Mouse (Mus musculus): Measurements from ENCODE around the gene Bnc2.

The Bnc2 gene

DNA sequence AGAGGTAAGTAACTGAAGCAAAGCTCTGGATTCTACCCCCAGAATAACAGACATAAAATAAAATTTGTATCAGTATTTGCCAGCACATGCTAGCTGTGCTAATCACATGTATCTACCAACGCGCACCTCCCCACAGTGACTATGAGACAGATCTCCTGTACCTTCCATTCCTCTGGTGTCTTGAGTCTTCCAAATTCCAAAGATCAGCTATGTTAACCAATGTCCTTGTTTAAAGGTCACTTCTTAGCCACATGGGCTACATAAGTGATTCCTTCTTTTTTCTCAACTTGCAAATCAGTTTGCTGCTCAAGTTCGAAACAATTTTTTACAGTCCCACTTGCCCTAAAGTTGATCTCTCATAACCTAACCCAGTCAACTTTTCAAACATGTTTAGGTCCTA is 167.5 kb downstream of the Bnc2 start:
- DNase-seq (ENCODE audit: low spot score in 2 of 2), result no peak

DNA sequence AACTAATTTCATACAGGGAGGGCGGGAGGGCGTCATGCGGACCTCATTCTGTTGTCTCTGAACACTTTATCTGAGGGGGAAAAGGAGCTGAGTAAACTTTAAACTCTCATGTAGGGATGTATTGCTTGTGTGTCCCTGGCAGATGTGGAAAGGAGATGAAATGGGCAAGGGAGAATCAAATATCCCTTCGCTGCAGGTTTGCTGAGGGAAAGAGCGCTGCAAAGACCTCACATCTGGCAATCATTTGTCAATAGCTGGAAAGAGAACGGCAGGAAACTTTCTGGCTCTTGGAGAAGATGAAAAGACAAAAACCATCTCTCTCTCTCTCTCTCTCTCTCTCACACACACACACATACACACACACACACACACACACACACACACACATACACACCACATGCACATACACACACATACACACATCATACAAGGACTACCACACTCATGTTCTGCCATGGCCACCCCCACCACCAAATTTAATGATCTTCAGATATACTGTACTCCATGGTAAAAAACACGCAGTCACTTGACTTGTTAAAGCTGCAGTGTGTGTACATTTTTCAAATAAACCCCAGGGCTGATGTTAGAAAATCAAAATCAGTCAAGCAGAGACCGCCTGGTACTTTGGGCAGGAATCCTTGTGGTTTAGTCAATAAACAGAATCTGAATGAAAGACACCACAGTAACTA is 172.3 kb downstream of the Bnc2 start:
- DNase-seq (ENCODE audit: low spot score in 2 of 2), result no peak

DNA sequence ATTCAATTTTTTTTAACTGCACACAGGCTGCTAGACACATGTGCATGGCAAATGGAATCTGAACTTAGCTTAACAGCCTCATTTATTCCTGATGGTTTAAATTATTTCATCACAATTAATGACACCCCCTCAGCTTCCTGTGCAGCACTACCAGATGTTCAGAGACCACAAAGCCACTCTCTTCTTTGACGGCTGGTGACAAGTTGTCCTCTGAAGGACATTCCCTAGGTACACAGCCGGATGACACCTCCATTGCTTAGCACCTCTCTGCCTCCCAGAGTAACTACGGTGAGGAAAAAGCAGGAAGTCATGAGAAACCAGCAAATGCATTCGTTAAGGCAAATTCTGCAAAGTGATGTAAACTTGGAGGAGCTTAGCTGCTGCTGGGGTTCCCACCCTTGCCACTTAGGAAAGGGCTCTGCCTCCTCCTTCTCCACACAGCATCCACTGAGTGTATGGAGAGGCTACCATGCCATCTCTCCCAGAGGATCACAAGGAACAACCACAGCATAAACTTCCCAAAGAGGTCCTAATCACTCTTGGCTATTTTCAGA is 174.2 kb downstream of the Bnc2 start:
- DNase-seq (ENCODE audit: low spot score in 2 of 2), result no peak

DNA sequence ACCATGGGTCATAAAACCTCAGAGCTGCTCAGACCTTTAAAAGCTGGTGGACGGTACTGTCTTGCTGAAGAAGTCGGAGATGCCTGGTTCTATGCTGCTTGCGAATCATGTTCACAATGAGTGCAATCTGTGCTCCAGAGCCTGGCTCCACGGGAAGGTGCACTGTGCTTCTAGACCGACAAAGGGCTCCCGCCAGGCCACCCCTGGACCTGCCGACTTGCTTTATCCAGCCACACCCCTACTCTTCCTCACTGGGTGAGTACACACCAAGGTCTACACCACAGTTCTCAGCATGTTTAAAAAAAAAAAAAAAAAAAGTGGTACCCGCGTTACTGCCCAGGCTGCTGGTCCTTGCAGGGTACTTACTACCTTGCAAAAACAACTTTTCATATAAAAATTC is 174.8 kb downstream of the Bnc2 start:
- DNase-seq (ENCODE audit: low spot score in 2 of 2), result no peak

DNA sequence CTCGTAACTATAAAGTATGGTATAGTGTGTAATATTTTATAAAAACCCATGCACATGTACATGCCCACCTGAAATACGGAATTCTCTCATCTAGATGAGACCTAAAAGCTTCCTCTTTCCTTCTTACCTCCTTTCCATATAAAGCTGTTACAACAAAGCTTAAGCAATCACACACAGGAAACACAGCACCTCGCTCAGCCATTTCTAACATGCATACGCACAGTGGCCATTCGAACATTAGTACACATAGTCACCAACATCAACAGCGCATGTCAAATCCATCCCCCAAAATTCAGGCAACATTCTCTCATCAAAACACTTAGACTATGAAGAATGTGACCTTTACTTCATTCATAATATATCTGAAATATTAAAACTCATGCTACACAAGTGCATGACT is 176.6 kb downstream of the Bnc2 start:
- no peak for DNase-seq (ENCODE audit: low spot score in 2 of 2)

DNA sequence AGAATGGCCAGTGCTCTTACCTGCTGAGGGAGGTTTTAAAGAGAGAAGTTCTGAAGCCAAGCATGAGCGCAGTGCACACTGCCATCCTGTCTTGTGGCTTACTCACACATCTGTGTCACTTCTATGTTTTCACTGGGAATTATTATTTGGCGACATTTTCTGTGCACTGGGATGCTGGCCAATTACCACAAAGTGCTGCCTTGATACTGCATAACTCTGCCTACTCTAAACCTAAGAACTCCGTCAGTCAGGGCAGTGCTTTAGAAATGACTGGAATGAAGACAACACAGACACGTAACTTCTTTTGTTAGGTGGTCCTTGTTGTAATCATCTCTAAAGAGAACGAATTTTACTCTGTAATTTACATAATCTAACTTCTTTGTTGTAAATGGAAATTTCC is 186.8 kb downstream of the Bnc2 start:
- DNase-seq (ENCODE audit: low spot score in 2 of 2), result no peak

DNA sequence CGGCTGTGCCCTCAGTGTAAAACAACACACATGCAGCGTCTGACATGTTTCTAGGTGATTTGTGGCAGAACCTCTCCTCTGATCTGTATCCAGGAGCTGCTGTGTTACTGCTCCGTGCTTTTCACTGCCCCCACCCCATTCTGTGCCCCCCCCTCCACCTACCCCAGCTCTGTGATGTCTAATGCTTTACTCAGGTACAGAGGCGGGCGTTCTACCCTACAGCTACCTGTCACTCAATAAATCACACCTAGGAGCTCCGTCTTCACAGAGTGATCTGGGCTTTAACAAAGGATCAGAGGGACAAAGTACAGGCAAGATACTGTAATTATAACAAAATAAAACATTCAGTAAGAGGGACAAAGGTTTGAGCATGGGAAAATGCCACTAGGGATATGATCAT is 192.4 kb downstream of the Bnc2 start:
- DNase-seq (ENCODE audit: low spot score in 2 of 2), result no peak

DNA sequence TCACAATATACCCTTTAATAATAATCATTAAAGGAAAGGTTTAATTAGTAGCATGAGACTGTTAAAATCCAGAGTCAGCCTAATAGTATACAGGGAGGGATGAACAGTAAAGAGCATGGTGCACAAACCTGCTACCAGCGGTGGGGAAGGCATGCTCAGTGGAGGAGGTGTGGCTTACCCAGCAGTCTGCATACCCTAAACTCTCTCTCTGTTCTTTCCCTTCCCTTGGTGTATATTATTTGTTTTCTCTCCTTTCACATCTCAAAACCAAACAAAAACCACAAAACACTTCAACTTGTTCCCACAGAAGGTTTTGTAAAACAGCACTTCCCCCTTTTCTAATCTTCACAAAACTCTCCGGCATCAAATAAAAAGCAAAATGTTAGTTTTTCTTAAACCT is 202.4 kb downstream of the Bnc2 start:
- DNase-seq (ENCODE audit: low spot score in 2 of 2), result no peak

DNA sequence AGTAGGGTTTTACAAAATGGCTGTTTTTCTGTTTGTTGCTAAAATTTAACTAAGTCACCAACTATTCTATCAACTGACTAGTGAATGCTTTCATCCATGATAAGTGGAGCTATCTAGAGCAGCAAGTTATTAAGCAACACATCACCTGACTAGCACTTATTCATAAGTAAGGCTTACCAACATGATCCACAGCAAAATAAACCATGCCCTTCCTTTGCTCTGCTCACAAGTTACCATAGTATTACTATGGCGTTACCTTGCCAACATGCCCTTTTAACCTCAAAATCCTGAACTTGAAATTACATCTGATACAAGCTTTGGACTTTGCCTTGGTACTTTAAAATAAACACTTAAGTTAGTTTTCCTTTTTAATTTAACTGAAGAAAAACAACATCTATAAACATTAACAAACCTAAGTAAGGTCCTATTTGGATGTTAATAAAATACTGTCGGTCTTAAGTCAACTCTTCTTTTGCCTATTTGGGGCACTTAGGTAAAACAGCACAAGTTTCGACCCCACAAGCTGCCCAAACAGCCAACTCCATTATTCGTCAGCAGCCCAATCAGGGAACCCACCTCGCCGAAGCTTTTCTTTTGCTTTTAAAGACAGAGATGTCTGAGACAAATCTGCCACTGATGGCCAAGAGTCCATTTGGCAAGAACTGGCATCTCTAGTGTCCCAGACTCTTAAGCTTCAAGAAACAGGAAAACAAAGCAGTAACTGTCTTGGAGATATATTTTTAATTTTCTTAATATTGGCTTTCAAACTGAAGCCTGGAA is 204.8 kb downstream of the Bnc2 start:
- DNase-seq (ENCODE audit: low spot score in 2 of 2), result no peak

DNA sequence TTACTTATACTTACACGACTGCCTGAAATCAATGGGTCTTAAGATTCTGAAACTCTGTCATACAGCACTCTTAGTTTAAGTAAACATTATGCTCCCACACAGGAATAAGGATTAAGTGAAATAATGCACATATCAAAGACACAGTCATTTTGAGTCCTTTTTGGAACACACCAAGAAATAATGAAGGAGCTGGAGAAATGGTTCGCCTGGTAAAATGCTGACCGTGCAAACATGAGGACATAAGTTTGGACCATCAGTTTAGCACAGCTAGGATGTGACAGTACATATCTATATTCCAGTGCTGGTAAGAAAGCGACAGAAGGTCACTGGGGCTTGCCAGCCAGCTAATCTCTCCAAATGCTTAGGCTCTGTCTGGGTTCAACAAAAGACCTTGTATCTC is 205.7 kb downstream of the Bnc2 start:
- no peak for DNase-seq (ENCODE audit: low spot score in 2 of 2)

DNA sequence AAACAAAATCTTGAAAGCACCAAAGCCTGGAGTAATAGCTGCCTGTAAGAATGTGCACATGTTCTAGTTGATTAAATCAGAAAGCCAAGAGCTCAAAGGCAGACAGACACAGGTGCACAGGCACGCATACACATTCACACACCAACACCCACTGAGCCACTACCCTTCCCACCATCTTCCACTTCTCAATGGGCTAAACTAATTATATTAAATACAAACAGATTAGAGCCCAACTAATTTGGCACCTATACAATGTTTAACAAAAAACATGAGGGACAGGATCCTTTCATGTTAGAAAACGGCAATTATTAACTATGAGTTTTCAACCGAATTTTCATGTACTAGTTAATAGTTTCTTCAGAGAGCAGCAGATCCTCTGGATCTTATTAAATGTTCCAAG is 207.4 kb downstream of the Bnc2 start:
- DNase-seq (ENCODE audit: low spot score in 2 of 2), result no peak

DNA sequence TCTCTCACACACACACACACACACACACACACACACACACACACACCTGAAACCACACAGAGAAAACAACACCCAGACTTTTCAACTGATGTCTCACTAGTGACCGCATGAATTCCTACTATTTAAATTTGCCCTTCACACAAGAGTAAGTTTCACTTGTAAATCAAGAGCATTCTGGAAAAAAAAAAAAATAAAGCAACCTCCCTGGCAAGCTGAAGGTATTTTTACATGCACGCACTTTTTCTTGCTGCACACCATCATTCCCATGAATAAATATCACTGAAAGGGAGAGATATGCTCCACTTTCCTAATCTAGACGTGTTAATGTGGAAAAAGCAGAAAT is 216.9 kb downstream of the Bnc2 start:
- DNase-seq (ENCODE audit: low spot score in 2 of 2), result no peak

DNA sequence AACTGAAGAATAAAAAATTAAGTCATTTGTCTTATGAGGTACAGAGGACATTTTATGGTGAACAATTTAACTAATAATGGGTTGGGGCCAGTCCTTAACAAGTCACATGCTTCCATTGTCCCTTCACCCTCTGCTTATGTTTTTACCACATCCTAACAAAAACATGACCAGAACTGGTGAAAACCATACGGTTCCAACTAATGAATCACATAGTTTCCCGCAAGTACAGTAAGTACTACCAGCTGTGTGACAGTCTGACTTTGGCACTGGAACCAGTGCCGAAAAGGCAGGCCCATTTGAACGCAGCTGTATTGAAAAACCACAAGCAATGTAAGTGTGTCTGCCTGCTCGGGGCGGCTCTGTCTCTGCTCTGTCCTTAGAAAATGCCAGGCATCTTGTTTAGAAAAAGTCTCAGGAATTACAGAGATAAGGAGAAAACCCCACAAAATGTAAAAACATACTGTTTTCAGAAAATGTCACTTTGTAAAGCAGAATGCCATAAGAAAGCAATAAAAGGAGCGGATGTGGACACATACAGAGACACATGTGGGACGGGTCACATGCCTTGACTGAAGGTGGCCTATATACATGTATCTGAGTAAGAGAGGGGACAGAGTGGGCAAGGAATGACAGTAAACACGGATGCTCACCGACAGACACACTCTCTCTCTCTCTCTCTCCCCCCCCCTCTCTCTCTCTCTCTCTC is 217.4 kb downstream of the Bnc2 start:
- peak; percentile 15 to 27 for DNase-seq (ENCODE audit: low spot score in 2 of 2)

DNA sequence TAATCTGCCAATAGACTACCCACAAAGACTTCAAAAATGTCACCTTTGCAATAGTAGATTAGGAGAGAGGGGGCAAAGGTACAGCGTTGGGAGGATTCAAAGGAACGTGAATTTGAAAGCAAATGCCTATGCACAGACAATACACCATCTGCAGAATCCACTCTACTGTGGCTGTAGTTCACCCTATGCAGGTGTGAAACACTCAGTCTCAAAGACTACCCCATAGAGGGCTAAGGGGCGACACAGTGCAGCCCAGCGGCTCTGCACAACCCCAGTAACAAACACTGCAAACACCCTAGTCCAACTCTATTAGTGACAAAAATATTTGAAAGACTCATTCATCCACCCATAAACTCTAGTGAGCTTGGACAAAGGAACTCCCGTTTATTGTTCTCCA is 218.2 kb downstream of the Bnc2 start:
- DNase-seq (ENCODE audit: low spot score in 2 of 2), result no peak

DNA sequence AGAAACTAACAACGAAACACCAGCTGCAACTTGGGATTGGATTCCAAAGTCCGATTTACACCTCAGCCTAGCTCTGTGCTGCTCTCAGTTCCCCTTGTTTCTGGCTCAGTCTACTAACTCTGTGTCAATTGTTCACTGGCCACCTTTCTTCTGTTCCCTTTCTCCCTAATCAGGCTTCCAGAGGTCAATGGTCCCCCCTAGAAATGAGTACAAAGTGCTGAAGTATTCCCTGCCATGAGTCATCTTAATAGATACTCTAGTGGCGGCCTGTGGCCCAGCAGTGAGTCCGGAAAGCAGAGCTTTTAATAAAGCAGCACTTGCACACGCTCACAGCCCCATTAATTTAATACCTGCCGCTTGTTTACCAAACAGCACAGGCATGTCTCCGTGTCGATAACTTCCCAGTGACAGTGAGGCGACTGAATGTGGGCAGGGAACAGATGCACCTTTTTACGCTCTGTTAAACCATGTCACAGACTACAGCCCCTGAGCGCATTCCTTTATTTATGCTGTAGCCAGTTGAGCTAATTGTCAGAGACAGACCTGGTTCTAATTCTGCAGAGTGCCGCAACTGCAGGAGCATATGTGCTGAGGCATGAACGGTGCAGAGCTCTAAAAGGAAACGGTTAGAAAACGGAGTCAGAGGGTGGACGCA is 218.8 kb downstream of the Bnc2 start:
- DNase-seq (ENCODE audit: low spot score in 2 of 2), result no peak

DNA sequence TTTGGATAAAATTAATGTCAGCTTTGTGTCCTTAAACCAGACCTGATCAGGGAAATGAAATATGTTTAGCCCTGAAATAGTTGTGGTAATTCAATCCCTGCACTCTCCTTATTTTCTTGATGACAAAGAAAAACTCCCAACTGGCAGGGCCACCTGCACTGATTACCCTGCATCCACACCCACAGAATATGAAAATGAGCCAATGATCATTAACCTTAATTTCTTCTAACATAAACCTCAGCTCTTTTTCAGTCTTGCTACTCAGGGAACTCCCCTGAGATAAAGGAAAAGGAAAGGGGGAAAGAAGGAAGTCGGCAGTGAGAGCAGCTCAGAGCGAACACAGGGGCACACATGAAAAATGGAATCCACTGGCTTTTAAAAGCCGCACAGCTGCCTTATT is 220.6 kb downstream of the Bnc2 start:
- no peak for DNase-seq (ENCODE audit: low spot score in 2 of 2)

DNA sequence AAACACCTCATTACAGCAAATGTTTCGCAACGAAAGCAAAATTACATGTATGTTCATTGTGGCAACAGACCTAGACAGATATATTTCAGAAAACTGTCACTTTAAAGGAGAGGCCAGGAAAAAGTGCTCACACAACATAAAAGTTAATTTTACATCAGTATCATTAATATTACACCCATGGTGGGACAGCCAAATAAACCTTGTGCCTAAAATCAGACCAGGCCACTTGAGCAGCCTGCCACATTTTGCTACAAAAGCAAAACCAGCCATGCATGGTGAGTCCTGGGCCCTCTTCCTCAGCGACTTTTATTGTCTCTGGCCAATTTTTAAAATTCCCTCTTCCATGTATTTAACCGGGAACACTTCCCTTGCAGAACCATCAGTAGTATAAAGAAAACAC is 221.5 kb downstream of the Bnc2 start:
- DNase-seq (ENCODE audit: low spot score in 2 of 2), result no peak

DNA sequence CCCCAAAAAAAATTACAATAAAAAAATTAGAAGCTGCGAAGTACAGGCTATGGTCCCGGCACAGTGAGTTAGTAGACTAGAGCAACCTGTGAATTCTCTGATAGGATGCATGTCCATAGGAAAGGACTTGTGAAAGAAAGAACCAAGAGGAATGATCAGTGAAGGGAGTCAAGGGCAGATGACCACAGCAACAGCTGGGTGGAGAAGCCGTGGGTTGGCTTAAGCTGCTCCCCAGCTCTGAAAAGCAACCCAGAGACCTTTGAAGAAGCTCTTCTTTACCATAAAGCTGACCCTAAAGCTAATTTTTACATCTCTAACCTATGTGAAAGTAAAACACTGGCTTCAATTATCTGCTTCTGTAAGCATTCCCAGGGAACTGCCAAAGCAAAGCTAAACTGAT is 222.4 kb downstream of the Bnc2 start:
- no peak for DNase-seq (ENCODE audit: low spot score in 2 of 2)

DNA sequence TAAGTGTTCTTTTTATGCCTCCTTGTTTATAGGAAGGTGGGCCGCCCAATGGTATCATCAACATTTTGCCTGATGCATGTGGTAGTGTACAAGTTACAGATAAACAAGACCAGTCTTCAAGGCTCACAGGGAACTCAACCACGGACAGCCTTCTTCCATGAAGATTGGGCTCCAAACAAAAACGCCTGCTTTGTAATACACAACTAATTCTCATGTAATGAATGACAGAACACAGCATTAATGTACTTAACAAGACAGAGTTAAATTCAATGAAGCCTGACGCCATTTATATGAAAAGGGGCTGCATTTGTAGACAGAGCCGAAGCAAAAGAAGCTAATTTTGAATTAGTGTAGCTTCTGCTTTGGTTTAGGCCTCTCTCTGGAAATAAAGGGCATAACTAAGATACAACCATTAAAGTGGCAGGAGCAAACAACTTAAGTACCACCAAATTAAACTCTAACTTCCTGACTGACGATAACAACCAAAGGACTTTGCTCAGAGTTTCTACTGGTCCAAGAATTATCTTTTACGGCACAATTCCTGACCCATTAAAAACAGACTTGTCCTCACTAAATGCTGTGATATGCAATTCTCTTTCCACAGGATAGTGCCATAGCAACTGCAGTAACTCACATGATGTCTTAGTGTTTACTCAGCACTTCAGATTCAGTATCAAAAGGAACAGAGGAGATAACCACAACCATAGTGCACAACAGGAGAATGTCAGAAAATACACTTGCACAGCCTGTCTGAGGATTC is 225.6 kb downstream of the Bnc2 start:
- DNase-seq (ENCODE audit: low spot score in 2 of 2), result no peak

DNA sequence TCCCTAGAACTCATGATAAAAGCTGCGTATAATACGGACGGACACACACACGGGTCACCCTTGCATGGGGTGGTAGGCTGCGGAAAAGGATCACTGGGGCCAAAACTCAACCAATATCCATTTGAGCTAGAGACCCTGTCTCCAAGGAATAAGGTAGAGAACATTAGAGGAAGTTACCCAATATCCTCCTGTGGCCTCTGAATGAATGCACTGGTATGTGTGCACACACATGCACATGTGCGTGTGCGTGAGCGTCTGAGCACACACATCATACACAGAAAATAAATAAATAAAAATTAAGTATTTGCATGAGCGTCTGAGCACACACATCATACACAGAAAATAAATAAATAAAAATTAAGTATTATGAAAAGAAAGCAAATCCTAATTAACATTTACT is 241.8 kb downstream of the Bnc2 start:
- DNase-seq (ENCODE audit: low spot score in 2 of 2), result no peak

DNA sequence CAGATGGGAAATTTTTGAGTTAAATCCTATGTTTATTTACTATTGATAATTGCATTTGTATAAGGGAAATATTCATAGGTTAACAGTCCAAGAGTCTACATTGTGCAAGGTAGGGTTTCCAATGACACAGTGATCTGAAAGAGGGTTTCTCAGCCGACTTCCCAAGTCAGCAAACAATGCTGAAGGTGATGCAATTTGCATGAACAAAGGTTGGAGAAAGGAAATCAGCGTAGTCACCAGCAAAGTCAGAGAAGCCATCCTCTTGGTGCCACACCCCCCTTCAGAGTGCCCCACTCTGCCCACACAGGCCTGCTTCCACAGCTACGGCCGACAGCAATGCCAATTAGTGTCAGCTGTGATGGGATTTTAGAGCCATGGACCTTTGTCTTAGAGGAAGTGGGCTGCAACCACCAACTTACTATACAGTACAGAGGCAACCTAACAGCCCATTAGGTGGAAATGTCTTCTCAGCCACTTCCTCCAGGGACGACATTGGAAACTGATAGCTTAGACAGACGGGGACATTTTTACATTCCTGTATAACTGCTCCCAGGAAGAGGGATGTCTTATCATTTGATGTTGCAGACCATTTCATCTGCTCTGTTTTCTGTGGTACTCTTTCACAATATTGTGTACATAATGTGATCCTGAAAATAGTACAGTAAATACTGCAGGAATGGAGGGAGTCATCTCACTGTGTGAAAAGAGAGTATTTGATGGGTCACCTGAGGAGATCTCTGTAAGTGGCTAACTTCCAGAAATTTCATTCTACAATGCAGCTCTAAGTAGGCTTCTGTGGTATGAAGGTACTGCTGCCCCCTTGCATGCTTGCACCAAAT is 243.2 kb downstream of the Bnc2 start:
- DNase-seq (ENCODE audit: low spot score in 2 of 2), result no peak
